Mouse (Mus musculus) heart, embryonic 12.5 days (tissue): ENCODE results near the gene Tspan4. TPM values are rescaled to one million over a fixed set of nuclear protein-coding genes. Genes with fewer than 3 reads are reported as not detected.

Source experiments
- ATAC-seq: fragments of 200-750 bp; cut with Nextera tagmentation; 2 replicates; pipeline ENCODE4 v1.8.0; 2017; ENCODE audit warnings: moderate TSS enrichment, moderate library complexity; ENCODE audit not compliant: insufficient number of reproducible peaks, low FRiP score
- H3K27ac ChIP-seq: fragments of 300-500 bp; sonication (generic); 2 replicates; pipeline ENCODE4 v1.5.1; 2016; ENCODE audit warnings: mild to moderate bottlenecking, moderate library complexity; ENCODE audit not compliant: poor library complexity, severe bottlenecking
- H3K27me3 ChIP-seq: fragments of 300-500 bp; sonication (generic); replicated peaks from 2 replicates; pipeline ENCODE4 v1.6.1; 2016; ENCODE audit warnings: mild to moderate bottlenecking, moderate library complexity
- H3K36me3 ChIP-seq: fragments of 300-500 bp; sonication (generic); 2 replicates; pipeline ENCODE4 v1.6.1; 2016; ENCODE audit warnings: mild to moderate bottlenecking, moderate library complexity
- H3K4me1 ChIP-seq: fragments of 300-500 bp; sonication (generic); replicated peaks from 2 replicates; pipeline ENCODE4 v1.6.1; 2016; ENCODE audit warnings: mild to moderate bottlenecking
- H3K4me2 ChIP-seq: fragments of 300-500 bp; sonication (generic); 2 replicates; pipeline ENCODE4 v1.6.1; 2016; ENCODE audit warnings: mild to moderate bottlenecking, moderate library complexity
- H3K4me3 ChIP-seq: fragments of 300-500 bp; sonication (generic); 2 replicates; pipeline ENCODE4 v1.5.1; 2016; ENCODE audit warnings: mild to moderate bottlenecking
- H3K9ac ChIP-seq: fragments of 300-500 bp; sonication (generic); 2 replicates; pipeline ENCODE4 v1.6.1; 2016; ENCODE audit warnings: mild to moderate bottlenecking, moderate library complexity
- H3K9me3 ChIP-seq: fragments of 300-500 bp; sonication (generic); replicated peaks from 2 replicates; pipeline ENCODE4 v1.6.1; 2016; ENCODE audit warnings: mild to moderate bottlenecking, moderate library complexity
- WGBS: fragments of 180-500 bp; shearing (Covaris S2); methylation state at CpG from one replicate; pipeline ENCODE4 v1.1.7; 2016; 5-methylcytosine and 5-hydroxymethylcytosine counted together
- polyA plus RNA-seq: library from polyadenylated mRNA; unstranded; fragments of >200 nt; fragmentation: Nextera tagmentation; extraction: Ambion mirVana; gene quantifications from 2 replicates; pipeline ENCODE4 v1.2.1, GENCODE M21; 2016

Tspan4 gene
- polyA plus RNA-seq, 1 experiment from 2014 or later, result 57.5 TPM

- WGBS, result 2% methylated on average over 23 of the region's 23 CpGs
- peak; percentile 56 for ATAC-seq
- H3K27ac ChIP-seq, result peak overlapping the region; percentile 83
These were observed 19.3 kb upstream of the Tspan4 start for GRCm38 (mm10) chr7:141455610-141456314.

GRCm38 (mm10) chr7:141456739-141457138 is 18.3 kb upstream of the Tspan4 start:
- peak overlapping the region; percentile 62; the same call in 1 of the 2 replicates for H3K4me3 ChIP-seq
- H3K9me3 ChIP-seq, result no peaks in the 10 kb centered on the region
- peaks cover 24% of the 10 kb centered on the region for H3K27me3 ChIP-seq
- 85% methylated on average over 6 of the region's 6 CpGs for WGBS
- ATAC-seq, result no peak
- H3K4me1 ChIP-seq, result peaks cover 25% of the 10 kb centered on the region
- peaks cover 26% of the 10 kb centered on the region for H3K36me3 ChIP-seq
- peak overlapping the region; percentile 76 for H3K4me2 ChIP-seq
- H3K27ac ChIP-seq, result no peak overlapping the region
- no peak overlapping the region for H3K9ac ChIP-seq

More at GRCm38 (mm10) chr7:141455610-141456314, 19.3 kb upstream of the Tspan4 start:
- Histone ChIP-seq H3K36me3 (peaks cover 35% of the 10 kb centered on the region), H3K4me1 (peaks cover 20% of the 10 kb centered on the region), H3K4me2 (peak overlapping the region; percentile 76), H3K9me3 (no peaks in the 10 kb centered on the region), H3K27me3 (peaks cover 15% of the 10 kb centered on the region), H3K4me3 (peak overlapping the region; percentile 62), H3K9ac (peak overlapping the region; percentile 75)

- Histone ChIP-seq H3K9ac (no peak overlapping the region), H3K4me2 (no peak overlapping the region), H3K9me3 (no peaks in the 10 kb centered on the region), H3K36me3 (peaks cover 21% of the 10 kb centered on the region), H3K27me3 (peaks cover 29% of the 10 kb centered on the region), H3K27ac (no peak overlapping the region), H3K4me3 (no peak overlapping the region), H3K4me1 (peaks cover 30% of the 10 kb centered on the region)
- ATAC-seq, result no peak
- WGBS, result 90% methylated on average over 14 of the region's 14 CpGs
These were observed 17.8 kb upstream of the Tspan4 start for GRCm38 (mm10) chr7:141457236-141457635.

- Histone ChIP-seq H3K4me2 (no peak overlapping the region), H3K4me1 (peaks cover 33% of the 10 kb centered on the region), H3K4me3 (no peak overlapping the region), H3K27ac (no peak overlapping the region), H3K27me3 (peaks cover 36% of the 10 kb centered on the region), H3K36me3 (peaks cover 20% of the 10 kb centered on the region), H3K9ac (no peak overlapping the region), H3K9me3 (no peaks in the 10 kb centered on the region)
- WGBS, result 77% methylated on average over 15 of the region's 15 CpGs
- ATAC-seq, result no peak
These were observed 16.9 kb upstream of the Tspan4 start for GRCm38 (mm10) chr7:141457986-141458660.

GRCm38 (mm10) chr7:141458661-141459060 is 16.4 kb upstream of the Tspan4 start:
- Histone ChIP-seq H3K9ac (no peak overlapping the region), H3K27ac (no peak overlapping the region), H3K36me3 (peaks cover 20% of the 10 kb centered on the region), H3K4me2 (no peak overlapping the region), H3K9me3 (no peaks in the 10 kb centered on the region), H3K4me3 (no peak overlapping the region), H3K27me3 (peaks cover 42% of the 10 kb centered on the region), H3K4me1 (peaks cover 38% of the 10 kb centered on the region)
- 90% methylated on average over 11 of the region's 11 CpGs for WGBS
- no peak for ATAC-seq

GRCm38 (mm10) chr7:141459301-141459711 is 15.7 kb upstream of the Tspan4 start:
- Histone ChIP-seq H3K4me3 (no peak overlapping the region), H3K4me2 (no peak overlapping the region), H3K9ac (no peak overlapping the region), H3K9me3 (no peaks in the 10 kb centered on the region), H3K4me1 (peaks cover 43% of the 10 kb centered on the region), H3K36me3 (peaks cover 20% of the 10 kb centered on the region), H3K27me3 (peaks cover 48% of the 10 kb centered on the region), H3K27ac (no peak overlapping the region)
- WGBS, result 89% methylated on average over 17 of the region's 17 CpGs
- ATAC-seq, result no peak

- H3K27me3 ChIP-seq, result peaks cover 55% of the 10 kb centered on the region
- peaks cover 44% of the 10 kb centered on the region for H3K4me1 ChIP-seq
These were observed 15.0 kb upstream of the Tspan4 start for GRCm38 (mm10) chr7:141460001-141460390.

GRCm38 (mm10) chr7:141460391-141461113 is 14.5 kb upstream of the Tspan4 start, which contains the start of gene Cracr2b:
Gene Cracr2b, plus strand, starts transcription at chr7:141461094.
- peaks cover 20% of the 10 kb centered on the region for H3K36me3 ChIP-seq
- WGBS, result 69% methylated on average over 15 of the region's 15 CpGs
- ATAC-seq, result no peak
- peaks cover 49% of the 10 kb centered on the region for H3K4me1 ChIP-seq
- H3K9me3 ChIP-seq, result no peaks in the 10 kb centered on the region
- H3K4me3 ChIP-seq, result peak within 1 kb of the TSS; percentile 62
- H3K9ac ChIP-seq, result peak within 1 kb of the TSS; percentile 77
- H3K27ac ChIP-seq, result no peak within 1 kb of the TSS
- H3K27me3 ChIP-seq, result peaks cover 61% of the 10 kb centered on the region
- H3K4me2 ChIP-seq, result peak within 1 kb of the TSS; percentile 96

More at GRCm38 (mm10) chr7:141460001-141460390, 15.0 kb upstream of the Tspan4 start:
- Histone ChIP-seq H3K9me3 (no peaks in the 10 kb centered on the region), H3K4me2 (no peak overlapping the region), H3K4me3 (no peak overlapping the region), H3K9ac (no peak overlapping the region), H3K36me3 (peaks cover 20% of the 10 kb centered on the region), H3K27ac (no peak overlapping the region)
- WGBS, result 63% methylated on average over 5 of the region's 5 CpGs
- no peak for ATAC-seq

GRCm38 (mm10) chr7:141461521-141462332 is 13.3 kb upstream of the Tspan4 start:
- 2% methylated on average over 56 of the region's 59 CpGs for WGBS
- H3K4me1 ChIP-seq, result peaks cover 49% of the 10 kb centered on the region
- H3K4me2 ChIP-seq, result peak overlapping the region; percentile 96
- H3K9me3 ChIP-seq, result no peaks in the 10 kb centered on the region
- H3K36me3 ChIP-seq, result peaks cover 20% of the 10 kb centered on the region
- H3K9ac ChIP-seq, result peak overlapping the region; percentile 77
- no peak for ATAC-seq
- H3K27me3 ChIP-seq, result peaks cover 67% of the 10 kb centered on the region
- H3K27ac ChIP-seq, result no peak overlapping the region
- H3K4me3 ChIP-seq, result peak overlapping the region; percentile 62

- Histone ChIP-seq H3K36me3 (peaks cover 20% of the 10 kb centered on the region), H3K27ac (no peak overlapping the region)
- 18% methylated on average over 5 of the region's 5 CpGs for WGBS
These were observed 12.7 kb upstream of the Tspan4 start for GRCm38 (mm10) chr7:141462333-141462821.

More at GRCm38 (mm10) chr7:141462333-141462821, 12.7 kb upstream of the Tspan4 start:
- Histone ChIP-seq H3K4me2 (peak overlapping the region; percentile 96), H3K9me3 (no peaks in the 10 kb centered on the region), H3K4me3 (peak overlapping the region; percentile 62), H3K9ac (peak overlapping the region; percentile 77), H3K27me3 (peaks cover 67% of the 10 kb centered on the region), H3K4me1 (peaks cover 52% of the 10 kb centered on the region)
- ATAC-seq, result no peak
